Mouse (Mus musculus): ENCODE measurements around the gene Kif26b.

DNA sequence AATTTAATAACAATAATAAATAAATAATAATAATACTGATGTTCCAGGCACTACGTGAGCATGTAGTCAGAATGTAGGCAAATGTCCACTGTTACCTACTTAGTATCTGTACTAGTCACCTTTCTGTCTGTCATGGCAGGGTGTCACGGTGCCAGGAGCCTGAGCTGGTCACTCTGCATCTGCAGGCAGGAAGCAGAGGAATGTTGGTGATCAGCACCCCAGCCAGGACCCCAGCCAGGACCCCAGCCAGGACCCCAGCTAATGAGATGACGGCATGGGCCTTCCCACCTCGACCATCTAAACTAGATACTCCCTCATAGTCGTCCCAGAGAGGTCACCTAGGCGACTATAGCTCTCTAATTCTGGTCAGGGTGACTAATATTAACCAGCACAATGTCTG lies 288.6 kb downstream of the Kif26b start:
- TF ChIP-seq CTCF (IDR thresholded peaks at IDR 0.05; ENCODE audit: insufficient read depth, low read depth, low read length) (no peak), POLR2A (IDR thresholded peaks at IDR 0.05; ENCODE audit: insufficient read depth, low read depth, low read length) (no peak)
